Mouse (Mus musculus): Measurements from ENCODE around the gene Zfp804a.

Gene Zfp804a

GRCm38 (mm10) chr2:82253382-82253781 is 200.4 kb downstream of the Zfp804a start:
- no peak for DNase-seq (ENCODE audit: low spot score in 2 of 2)

GRCm38 (mm10) chr2:82282591-82283269 is 229.7 kb downstream of the Zfp804a start:
- no peak for DNase-seq (ENCODE audit: low spot score in 2 of 2)

- no peak for DNase-seq (ENCODE audit: low spot score in 2 of 2)
Observed at GRCm38 (mm10) chr2:82294932-82295493, 242.0 kb downstream of the Zfp804a start.

Data from urinary bladder, adult 18-20 months (tissue).